Mouse (Mus musculus): ENCODE measurements at regions not wholly inside any gene's neighbourhood (a gene's known extent, or its start where the extent isn't known, plus 50 kb on each side); places are given as distances from the start of the nearest gene placed in this dataset.
"Not testable (repeated sequence)": the region's sequence is repeated elsewhere in the genome, so short reads cannot be mapped to it uniquely, and the experiment has no call there.

GRCm38 (mm10) chr10:27761402-27761801 lies 141.8 kb upstream of the Lama2 start:
- H3K4me3 ChIP-seq (replicated peaks) = no peak overlapping the region
- H3K36me3 ChIP-seq (replicated peaks) = no peaks in the 10 kb centered on the region
- H3K9me3 ChIP-seq = no peaks in the 10 kb centered on the region
- H3K27me3 ChIP-seq = no peaks in the 10 kb centered on the region
- H3K27ac ChIP-seq = no peak overlapping the region
- H3K4me2 ChIP-seq = no peak overlapping the region
- ATAC-seq (ENCODE audit: low FRiP score) = no peak; the same call in 1 of the 2 replicates
- no peaks in the 10 kb centered on the region for H3K4me1 ChIP-seq
- no peak overlapping the region for H3K9ac ChIP-seq
- 3% methylated on average over 3 of the region's 3 CpGs for WGBS

- ATAC-seq (ENCODE audit: low FRiP score) = no peak
- Histone ChIP-seq H3K9me3 (no peaks in the 10 kb centered on the region), H3K4me1 (no peaks in the 10 kb centered on the region), H3K27ac (no peak overlapping the region), H3K4me2 (no peak overlapping the region), H3K4me3 (replicated peaks) (no peak overlapping the region), H3K36me3 (replicated peaks) (no peaks in the 10 kb centered on the region), H3K27me3 (no peaks in the 10 kb centered on the region), H3K9ac (no peak overlapping the region)
- WGBS = 51% methylated on average over 1 of the region's 1 CpGs
Measured at GRCm38 (mm10) chr10:27802368-27802767, 182.8 kb upstream of the Lama2 start.

- Histone ChIP-seq H3K9ac (no peak overlapping the region), H3K27me3 (no peaks in the 10 kb centered on the region)
- no peak for ATAC-seq (ENCODE audit: low FRiP score)
Measured at GRCm38 (mm10) chr10:27809539-27809938, 190.0 kb upstream of the Lama2 start.

GRCm38 (mm10) chr10:27825671-27826070 lies 206.1 kb upstream of the Lama2 start:
- not testable (repeated sequence) for H3K9me3 ChIP-seq; H3K9ac ChIP-seq; H3K27me3 ChIP-seq; H3K36me3 ChIP-seq (replicated peaks); H3K4me3 ChIP-seq (replicated peaks); H3K27ac ChIP-seq; H3K4me2 ChIP-seq; ATAC-seq (ENCODE audit: low FRiP score); H3K4me1 ChIP-seq
- WGBS = 97% methylated on average over 9 of the region's 9 CpGs

More at GRCm38 (mm10) chr10:27809539-27809938, 190.0 kb upstream of the Lama2 start:
- Histone ChIP-seq H3K36me3 (replicated peaks) (no peaks in the 10 kb centered on the region), H3K4me1 (no peaks in the 10 kb centered on the region), H3K4me3 (replicated peaks) (no peak overlapping the region), H3K9me3 (no peaks in the 10 kb centered on the region), H3K4me2 (no peak overlapping the region), H3K27ac (no peak overlapping the region)
- WGBS = 64% methylated on average over 2 of the region's 2 CpGs

- Histone ChIP-seq H3K4me3 (replicated peaks) (no peak overlapping the region), H3K4me1 (no peaks in the 10 kb centered on the region), H3K27me3 (no peaks in the 10 kb centered on the region), H3K9me3 (no peaks in the 10 kb centered on the region), H3K27ac (no peak overlapping the region), H3K9ac (no peak overlapping the region), H3K36me3 (replicated peaks) (no peaks in the 10 kb centered on the region), H3K4me2 (no peak overlapping the region)
- no peak for ATAC-seq (ENCODE audit: low FRiP score)
- WGBS = 73% methylated on average over 1 of the region's 1 CpGs
Measured at GRCm38 (mm10) chr10:27828346-27828745, 208.8 kb upstream of the Lama2 start.

- Histone ChIP-seq H3K4me3 (replicated peaks) (no peak overlapping the region), H3K4me2 (no peak overlapping the region), H3K9me3 (no peaks in the 10 kb centered on the region), H3K4me1 (no peaks in the 10 kb centered on the region), H3K9ac (no peak overlapping the region), H3K36me3 (replicated peaks) (no peaks in the 10 kb centered on the region), H3K27ac (no peak overlapping the region), H3K27me3 (no peaks in the 10 kb centered on the region)
- WGBS = 83% methylated on average over 1 of the region's 1 CpGs
- ATAC-seq (ENCODE audit: low FRiP score) = no peak
Measured at GRCm38 (mm10) chr10:27838666-27839065, 219.1 kb upstream of the Lama2 start.

- Histone ChIP-seq H3K9me3 (no peaks in the 10 kb centered on the region), H3K36me3 (replicated peaks) (no peaks in the 10 kb centered on the region), H3K4me2 (no peak overlapping the region), H3K27me3 (no peaks in the 10 kb centered on the region), H3K27ac (no peak overlapping the region), H3K4me3 (replicated peaks) (no peak overlapping the region), H3K9ac (no peak overlapping the region), H3K4me1 (no peaks in the 10 kb centered on the region)
- WGBS = 78% methylated on average over 5 of the region's 5 CpGs
- no peak for ATAC-seq (ENCODE audit: low FRiP score)
Measured at GRCm38 (mm10) chr10:27841042-27841709, 221.6 kb upstream of the Lama2 start.

- 75% methylated on average over 2 of the region's 2 CpGs for WGBS
- Histone ChIP-seq H3K9me3 (no peaks in the 10 kb centered on the region), H3K4me1 (no peaks in the 10 kb centered on the region), H3K27me3 (no peaks in the 10 kb centered on the region), H3K27ac (no peak overlapping the region), H3K4me2 (no peak overlapping the region), H3K9ac (no peak overlapping the region), H3K36me3 (replicated peaks) (no peaks in the 10 kb centered on the region), H3K4me3 (replicated peaks) (no peak overlapping the region)
- no peak for ATAC-seq (ENCODE audit: low FRiP score)
Measured at GRCm38 (mm10) chr10:27843010-27843409, 223.5 kb upstream of the Lama2 start.

- Histone ChIP-seq H3K27ac (no peak overlapping the region), H3K4me2 (no peak overlapping the region), H3K27me3 (no peaks in the 10 kb centered on the region), H3K9me3 (no peaks in the 10 kb centered on the region), H3K9ac (no peak overlapping the region), H3K4me1 (no peaks in the 10 kb centered on the region), H3K36me3 (replicated peaks) (no peaks in the 10 kb centered on the region), H3K4me3 (replicated peaks) (no peak overlapping the region)
- 80% methylated on average over 2 of the region's 2 CpGs for WGBS
- ATAC-seq (ENCODE audit: low FRiP score) = no peak
Measured at GRCm38 (mm10) chr10:27863625-27864024, 211.0 kb upstream of the Ptprk start.

GRCm38 (mm10) chr10:27880867-27881266 lies 193.8 kb upstream of the Ptprk start:
- 85% methylated on average over 1 of the region's 1 CpGs for WGBS
- no peak overlapping the region for H3K4me2 ChIP-seq
- no peak overlapping the region for H3K27ac ChIP-seq
- no peaks in the 10 kb centered on the region for H3K27me3 ChIP-seq
- no peak overlapping the region for H3K9ac ChIP-seq
- ATAC-seq (ENCODE audit: low FRiP score) = no peak
- H3K4me3 ChIP-seq (replicated peaks) = no peak overlapping the region
- H3K9me3 ChIP-seq = no peaks in the 10 kb centered on the region
- H3K4me1 ChIP-seq = no peaks in the 10 kb centered on the region
- no peaks in the 10 kb centered on the region for H3K36me3 ChIP-seq (replicated peaks)

GRCm38 (mm10) chr10:27891778-27892512 lies 182.7 kb upstream of the Ptprk start:
- no peaks in the 10 kb centered on the region for H3K36me3 ChIP-seq (replicated peaks)
- H3K4me3 ChIP-seq (replicated peaks) = no peak overlapping the region
- no peaks in the 10 kb centered on the region for H3K9me3 ChIP-seq
- no peak overlapping the region for H3K4me2 ChIP-seq
- no peak overlapping the region for H3K9ac ChIP-seq
- peaks cover 6% of the 10 kb centered on the region; the same call in 1 of the 2 replicates for H3K4me1 ChIP-seq
- no peaks in the 10 kb centered on the region for H3K27me3 ChIP-seq
- no peak overlapping the region for H3K27ac ChIP-seq
- ATAC-seq (ENCODE audit: low FRiP score) = peak; percentile 72
- 28% methylated on average over 2 of the region's 2 CpGs for WGBS

- Histone ChIP-seq H3K9ac (no peak overlapping the region), H3K27ac (no peak overlapping the region), H3K4me3 (replicated peaks) (no peak overlapping the region), H3K4me1 (no peaks in the 10 kb centered on the region), H3K36me3 (replicated peaks) (no peaks in the 10 kb centered on the region), H3K9me3 (no peaks in the 10 kb centered on the region), H3K27me3 (no peaks in the 10 kb centered on the region), H3K4me2 (no peak overlapping the region)
- ATAC-seq (ENCODE audit: low FRiP score) = no peak
- 83% methylated on average over 2 of the region's 2 CpGs for WGBS
Measured at GRCm38 (mm10) chr10:27916406-27916805, 158.2 kb upstream of the Ptprk start.

- H3K4me3 ChIP-seq (replicated peaks) = no peak overlapping the region
- no peak overlapping the region for H3K27ac ChIP-seq
- no peak for ATAC-seq (ENCODE audit: low FRiP score)
- H3K9me3 ChIP-seq = peaks cover 7% of the 10 kb centered on the region; the same call in 1 of the 2 replicates
- no peak overlapping the region for H3K4me2 ChIP-seq
- 32% methylated on average over 5 of the region's 5 CpGs for WGBS
- H3K9ac ChIP-seq = no peak overlapping the region
- H3K4me1 ChIP-seq = no peaks in the 10 kb centered on the region
- H3K27me3 ChIP-seq = no peaks in the 10 kb centered on the region
- H3K36me3 ChIP-seq (replicated peaks) = no peaks in the 10 kb centered on the region
Measured at GRCm38 (mm10) chr10:27927266-27927665, 147.4 kb upstream of the Ptprk start.
